Mouse (Mus musculus) testis, postnatal 10 days (tissue): ENCODE results near the gene Trmo.

ENCODE experiments used
- DNase-seq: peaks from one replicate; pipeline ENCODE4 v3.0.0; 2021; ENCODE audit warnings: low spot score

Gene Trmo

GRCm38 (mm10) chr4:46389013-46389611, at the start of gene Trmo:
Gene Trmo (minus strand): TSS chr4:46389437.
- DNase-seq: peak; percentile 96

- no peak for DNase-seq
Measured at GRCm38 (mm10) chr4:46432339-46433036, 43.3 kb upstream of the Trmo start.

GRCm38 (mm10) chr4:46428903-46429499, 39.8 kb upstream of the Trmo start:
- no peak for DNase-seq

GRCm38 (mm10) chr4:46422625-46423024, 33.4 kb upstream of the Trmo start:
- DNase-seq: no peak

GRCm38 (mm10) chr4:46418851-46419250, 29.6 kb upstream of the Trmo start:
- DNase-seq: no peak

GRCm38 (mm10) chr4:46417491-46417890, 28.3 kb upstream of the Trmo start:
- no peak for DNase-seq

GRCm38 (mm10) chr4:46413406-46413805, 24.2 kb upstream of the Trmo start, which contains the start of gene Hemgn:
Gene Hemgn (minus strand): TSS chr4:46413506.
- no peak for DNase-seq

GRCm38 (mm10) chr4:46412113-46412512, 22.9 kb upstream of the Trmo start:
- DNase-seq: no peak

GRCm38 (mm10) chr4:46411489-46411888, 22.3 kb upstream of the Trmo start:
- DNase-seq: no peak

- DNase-seq: no peak
Measured at GRCm38 (mm10) chr4:46410677-46411076, 21.4 kb upstream of the Trmo start.

- DNase-seq: no peak
Measured at GRCm38 (mm10) chr4:46406966-46407703, 17.9 kb upstream of the Trmo start.

- DNase-seq: no peak
Measured at GRCm38 (mm10) chr4:46404042-46404795, 15.0 kb upstream of the Trmo start.

GRCm38 (mm10) chr4:46398839-46399238, 9.6 kb upstream of the Trmo start:
- DNase-seq: no peak

- DNase-seq: no peak
Measured at GRCm38 (mm10) chr4:46395736-46396135, 6.5 kb upstream of the Trmo start.

- no peak for DNase-seq
Measured at GRCm38 (mm10) chr4:46394388-46394787, 5.2 kb upstream of the Trmo start.

GRCm38 (mm10) chr4:46390390-46390970, 1.2 kb upstream of the Trmo start:
- DNase-seq: peak; percentile 84

- no peak for DNase-seq
Measured at GRCm38 (mm10) chr4:46389612-46390341, 540 bp upstream of the Trmo start.

- DNase-seq: no peak
Measured at GRCm38 (mm10) chr4:46388556-46388955, 681 bp downstream of the Trmo start.

GRCm38 (mm10) chr4:46374869-46375368, 14.3 kb downstream of the Trmo start:
- peak; percentile 89 for DNase-seq

GRCm38 (mm10) chr4:46374455-46374854, 14.8 kb downstream of the Trmo start:
- peak; percentile 64 for DNase-seq

- DNase-seq: peak; percentile 89
Measured at GRCm38 (mm10) chr4:46371030-46371429, 18.2 kb downstream of the Trmo start.
